Mouse (Mus musculus): ENCODE results near the gene Mical1. TPM values are rescaled to one million over a fixed set of nuclear protein-coding genes. Genes with fewer than 3 reads are reported as not detected.

Gene Mical1
- total and polyA plus RNA-seq, 3 experiments = 23.0 to 67.4 (median 36.3) TPM

DNA sequence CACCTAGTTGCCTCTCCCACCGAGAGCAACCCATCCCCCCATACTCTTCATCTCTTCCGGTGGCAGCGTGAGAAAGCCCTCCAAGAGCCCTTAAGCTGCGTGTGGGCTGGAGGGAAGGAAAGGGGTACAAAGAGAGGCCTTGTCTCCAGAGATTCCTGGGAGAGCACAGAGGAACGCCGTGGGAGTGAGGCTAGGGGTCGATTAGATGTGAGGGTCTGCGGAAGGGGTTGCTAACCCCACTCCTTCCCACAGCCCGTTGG is 834 bp downstream of the Mical1 start (continued):
- 0 out of 2 replicates have a peak, but pooled peaks have one; percentile 26 for TF ChIP-seq ETS1 (conservative IDR thresholded peaks at IDR 0.05; ENCODE audit: low read depth, low read length)
- no peak for TF ChIP-seq JUND (conservative IDR thresholded peaks at IDR 0.05; ENCODE audit: low read depth, low read length)

DNA sequence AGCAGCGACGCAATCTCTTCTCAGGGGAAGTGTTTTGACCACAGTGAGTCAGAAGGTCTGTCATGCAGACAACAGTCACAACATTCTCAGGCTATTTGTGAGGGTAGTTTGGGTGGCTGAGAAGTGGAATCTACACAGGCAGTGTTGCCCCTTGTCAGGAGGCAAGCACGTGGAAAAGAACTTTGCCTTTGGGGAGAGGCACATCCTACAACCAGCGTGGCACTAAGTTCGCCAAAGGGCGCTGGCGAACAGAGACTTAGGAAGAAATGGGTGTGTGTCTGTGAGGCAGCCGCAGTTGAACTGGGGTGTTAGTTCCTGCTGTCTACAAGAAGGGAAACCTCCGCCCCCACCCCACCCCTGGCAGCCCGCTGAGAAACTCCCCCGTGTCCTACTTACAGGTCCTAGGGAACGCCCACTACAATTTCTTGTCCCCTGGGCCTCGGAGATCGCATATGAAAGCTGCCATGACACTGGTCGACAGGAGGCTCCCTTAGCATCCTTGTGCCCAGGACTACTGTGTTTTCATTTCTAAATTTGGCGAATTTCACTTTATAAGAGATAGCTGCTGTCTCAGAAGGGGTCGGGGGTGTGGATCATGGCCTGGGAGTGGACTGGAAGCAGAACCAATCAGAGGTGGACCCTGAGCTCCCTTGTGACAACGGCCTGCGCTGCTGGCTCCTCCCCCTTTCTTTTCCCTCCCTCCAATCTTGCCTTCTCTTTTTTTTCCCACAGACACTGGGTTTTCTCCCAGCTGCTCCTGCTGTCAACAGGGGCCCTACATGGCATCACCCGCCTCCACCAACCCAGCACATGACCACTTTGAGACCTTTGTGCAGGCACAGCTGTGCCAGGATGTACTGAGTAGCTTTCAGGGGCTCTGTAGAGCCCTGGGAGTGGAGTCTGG is 1.4 kb downstream of the Mical1 start:
- dilution Hi-C loops (cut with MboI; ENCODE audit: extremely low pct_ligation_motif_present, extremely low pct_unique_long_range_greater_than_20kb, low sequenced_read_pairs) = no loop called here
- Histone ChIP-seq H3K27ac (ENCODE audit: insufficient read depth, low read depth) (peak overlapping the region; percentile 57), H3K9ac (ENCODE audit: insufficient read depth, low read depth) (peak overlapping the region; percentile 79), H3K4me2 (ENCODE audit: insufficient read depth, low read depth, poor library complexity, severe bottlenecking) (peak overlapping the region; percentile 89), H3K9me3 (replicated peaks; ENCODE audit: low read length) (no peaks in the 10 kb centered on the region), H3K4me1 (ENCODE audit: control insufficient read depth in 1 of 2, insufficient read depth in 2 of 2) (peaks cover 7 to 42% of the 10 kb centered on the region in 2 experiments), H3K27me3 (replicated peaks) (no peaks in the 10 kb centered on the region), H3K36me3 (replicated peaks in 1 of 2; ENCODE audit: control insufficient read depth in 1 of 2, insufficient read depth in 1 of 2, low read length in 1 of 2) (peaks cover 32 to 47% of the 10 kb centered on the region in 2 experiments), H3K4me3 (replicated peaks in 1 of 3; ENCODE audit: low read depth in 2 of 3, low read length in 2 of 3, poor library complexity in 1 of 3) (peak overlapping the region; percentile 67 to 88 (median 79)), H3K79me2 (replicated peaks; ENCODE audit: control insufficient read depth, extremely low read depth, insufficient read depth, poor library complexity, severe bottlenecking) (0 out of 2 replicates have a peak, but pooled peaks cover 2% of the 10 kb centered on the region)
- TF ChIP-seq MXI1 (IDR thresholded peaks at IDR 0.05; ENCODE audit: low read depth, low read length) (peak; percentile 46; the same call in 1 of the 2 replicates), EP300 (IDR thresholded peaks at IDR 0.05; ENCODE audit: low read length) (no peak), CTCF (conservative IDR thresholded peaks at IDR 0.05 in 1 of 2, IDR thresholded peaks at IDR 0.05 in 1 of 2; ENCODE audit: low read depth in 2 of 2, low read length in 2 of 2) (no peak), UBTF (IDR thresholded peaks at IDR 0.05; ENCODE audit: low read depth, low read length) (no peak), ZC3H11A (IDR thresholded peaks at IDR 0.05; ENCODE audit: low read depth, low read length) (no peak), MYC (IDR thresholded peaks at IDR 0.05; ENCODE audit: low read depth, low read length) (0 out of 2 replicates have a peak, but pooled peaks have one; percentile 27), SIN3A (IDR thresholded peaks at IDR 0.05; ENCODE audit: low read length) (0 out of 2 replicates have a peak, but pooled peaks have one; percentile 4)
- peak; percentile 62 for DNase-seq (ENCODE audit: extremely low read depth)
- in situ Hi-C loops (cut with MboI; ENCODE audit: low pct_ligation_motif_present, low pct_unique_long_range_greater_than_20kb, low sequenced_read_pairs) = no loop called here

- Histone ChIP-seq H3K4me3 (replicated peaks in 1 of 3; ENCODE audit: low read depth in 2 of 3, low read length in 2 of 3, poor library complexity in 1 of 3) (no peak overlapping the region), H3K9ac (ENCODE audit: insufficient read depth, low read depth) (no peak overlapping the region), H3K27me3 (replicated peaks) (no peaks in the 10 kb centered on the region), H3K36me3 (replicated peaks in 1 of 2; ENCODE audit: control insufficient read depth in 1 of 2, insufficient read depth in 1 of 2, low read length in 1 of 2) (peaks cover 56 to 71% of the 10 kb centered on the region in 2 experiments), H3K4me2 (ENCODE audit: insufficient read depth, low read depth, poor library complexity, severe bottlenecking) (no peak overlapping the region), H3K4me1 (ENCODE audit: control insufficient read depth in 1 of 2, insufficient read depth in 2 of 2) (peaks cover 3 to 18% of the 10 kb centered on the region in 2 experiments; a peak in 3 of 4 replicates), H3K9me3 (replicated peaks; ENCODE audit: low read length) (no peaks in the 10 kb centered on the region), H3K27ac (ENCODE audit: insufficient read depth, low read depth) (no peak overlapping the region), H3K79me2 (replicated peaks; ENCODE audit: control insufficient read depth, extremely low read depth, insufficient read depth, poor library complexity, severe bottlenecking) (0 out of 2 replicates have a peak, but pooled peaks cover 2% of the 10 kb centered on the region)
- in situ Hi-C loops (cut with MboI; ENCODE audit: low pct_ligation_motif_present, low pct_unique_long_range_greater_than_20kb, low sequenced_read_pairs) = no loop called here
- no peak for DNase-seq (ENCODE audit: extremely low read depth)
- TF ChIP-seq EP300 (IDR thresholded peaks at IDR 0.05; ENCODE audit: low read length) (no peak), NRF1 (IDR thresholded peaks at IDR 0.05; ENCODE audit: low read depth, low read length) (no peak), MAZ (IDR thresholded peaks at IDR 0.05; ENCODE audit: low read depth, low read length) (no peak), POLR2AphosphoS2 (IDR thresholded peaks at IDR 0.05; ENCODE audit: low read depth, low read length) (no peak), ZKSCAN1 (IDR thresholded peaks at IDR 0.05; ENCODE audit: borderline replicate concordance, low read depth, low read length) (no peak), IRF4 (IDR thresholded peaks at IDR 0.05; ENCODE audit: low read depth, low read length) (no peak), TBP (conservative IDR thresholded peaks at IDR 0.05; ENCODE audit: low read depth, low read length) (no peak)
- dilution Hi-C loops (cut with MboI; ENCODE audit: extremely low pct_ligation_motif_present, extremely low pct_unique_long_range_greater_than_20kb, low sequenced_read_pairs) = no loop called here
Observed at GRCm38 (mm10) chr10:41479961-41480360, 3.8 kb downstream of the Mical1 start.

All from CH12.LX (cell line).